Mouse (Mus musculus): ENCODE results near the gene Scgb1a1. TPM values are rescaled to one million over a fixed set of nuclear protein-coding genes. Genes with fewer than 3 reads are reported as not detected.

Gene Scgb1a1
- total RNA-seq, 2 experiments from 2014 or later = 3.6 TPM; not detected in 1

GRCm38 (mm10) chr19:9048981-9049687, 38.6 kb downstream of the Scgb1a1 start:
- intact Hi-C loops (cut with DNase I) = no loop called here
- DNase-seq (ENCODE audit: low spot score) = no peak

- intact Hi-C loops (cut with DNase I) = no loop called here
- no peak for DNase-seq (ENCODE audit: low spot score)
These were observed 39.8 kb downstream of the Scgb1a1 start for GRCm38 (mm10) chr19:9047946-9048387.

- DNase-seq (ENCODE audit: low spot score) = no peak
- intact Hi-C loops (cut with DNase I) = no loop called here
These were observed 40.4 kb downstream of the Scgb1a1 start for GRCm38 (mm10) chr19:9047207-9047945.

- intact Hi-C loops (cut with DNase I) = no loop called here
- DNase-seq (ENCODE audit: low spot score) = no peak
These were observed 43.5 kb downstream of the Scgb1a1 start for GRCm38 (mm10) chr19:9044291-9044690.

- intact Hi-C loops (cut with DNase I) = no loop called here
- DNase-seq (ENCODE audit: low spot score) = no peak
These were observed 44.6 kb downstream of the Scgb1a1 start for GRCm38 (mm10) chr19:9043123-9043522.

GRCm38 (mm10) chr19:9041074-9041473, 46.7 kb downstream of the Scgb1a1 start:
- no peak for DNase-seq (ENCODE audit: low spot score)
- intact Hi-C loops (cut with DNase I) = no loop called here

GRCm38 (mm10) chr19:9040649-9041048, 47.1 kb downstream of the Scgb1a1 start:
- intact Hi-C loops (cut with DNase I) = no loop called here

GRCm38 (mm10) chr19:9039928-9040327, 47.8 kb downstream of the Scgb1a1 start:
- DNase-seq (ENCODE audit: low spot score) = no peak
- intact Hi-C loops (cut with DNase I) = no loop called here

More at GRCm38 (mm10) chr19:9040649-9041048, 47.1 kb downstream of the Scgb1a1 start:
- DNase-seq (ENCODE audit: low spot score) = no peak

GRCm38 (mm10) chr19:9039266-9039665, 48.5 kb downstream of the Scgb1a1 start:
- intact Hi-C loops (cut with DNase I) = no loop called here
- no peak for DNase-seq (ENCODE audit: low spot score)

GRCm38 (mm10) chr19:9038136-9038535, 49.6 kb downstream of the Scgb1a1 start:
- intact Hi-C loops (cut with DNase I) = no loop called here
- no peak for DNase-seq (ENCODE audit: low spot score)

- intact Hi-C loops (cut with DNase I) = no loop called here
- DNase-seq (ENCODE audit: low spot score) = no peak
These were observed 52.7 kb downstream of the Scgb1a1 start for GRCm38 (mm10) chr19:9035101-9035500.

GRCm38 (mm10) chr19:9034480-9034879, 53.3 kb downstream of the Scgb1a1 start:
- intact Hi-C loops (cut with DNase I) = loop anchor here (5.0 kb wide), 1 partner anchor 38 kb away; no protein-coding TSS in a partner anchor
- no peak for DNase-seq (ENCODE audit: low spot score)

Other genes starting within 250 kb of the Scgb1a1 start
- gene Gng3, start 248.8 kb downstream of the Scgb1a1 start, total RNA-seq (2021) = not detected
- 1 to 10 TPM; 3.3 to 4.9 TPM for gene Lrrn4cl, start 237.2 kb downstream of the Scgb1a1 start, total RNA-seq (2021)
- gene Ubxn1, start 216.5 kb downstream of the Scgb1a1 start, total RNA-seq (2021) = 100 to 1,000 TPM; 113 to 124 TPM
- 10 to 100 TPM; 59.3 to 60.1 TPM for gene Uqcc3, start 207.0 kb downstream of the Scgb1a1 start, total RNA-seq (2021)
- 1 to 10 TPM; 1.4 to 5.9 TPM for gene Lbhd1, start 204.2 kb downstream of the Scgb1a1 start, total RNA-seq (2021)
- not detected for gene Gm49403, start 204.0 kb downstream of the Scgb1a1 start, total RNA-seq (2021)
- gene 1810009A15Rik, start 199.1 kb downstream of the Scgb1a1 start, total RNA-seq (2021) = 10 to 100 TPM; 17.6 to 19.8 TPM
- gene Gm49416, start 199.0 kb downstream of the Scgb1a1 start, total RNA-seq (2021) = 1 to 10 TPM in 1 of 2 experiments, under 1 TPM in 1; 0.68 to 2.0 TPM
- gene Ints5, start 195.0 kb downstream of the Scgb1a1 start, total RNA-seq (2021) = 10 to 100 TPM; 11.2 to 11.8 TPM
- gene Ganab, start 189.9 kb downstream of the Scgb1a1 start, total RNA-seq (2021) = 10 to 100 TPM; 55.6 to 58.7 TPM
- 10 to 100 TPM; 35.9 to 36.7 TPM for gene B3gat3, start 167.6 kb downstream of the Scgb1a1 start, total RNA-seq (2021)
- gene Rom1, start 158.6 kb downstream of the Scgb1a1 start, total RNA-seq (2021) = 10 to 100 TPM; 22.0 to 23.6 TPM
- 1 to 10 TPM; 8.9 to 9.1 TPM for gene Eml3, start 158.4 kb downstream of the Scgb1a1 start, total RNA-seq (2021)
- gene Mta2, start 146.1 kb downstream of the Scgb1a1 start, total RNA-seq (2021) = 10 to 100 TPM; 29.5 to 32.3 TPM
- 1 to 10 TPM; 7.2 to 8.8 TPM for gene Tut1, start 134.1 kb downstream of the Scgb1a1 start, total RNA-seq (2021)
- gene Eef1g, start 120.9 kb downstream of the Scgb1a1 start, total RNA-seq (2021) = 100 to 1,000 TPM; 241 to 256 TPM
- gene Ahnak, start 98.7 kb downstream of the Scgb1a1 start, total RNA-seq (2021) = 100 to 1,000 TPM; 283 to 326 TPM
- 10 to 100 TPM; 22.4 to 26.3 TPM for gene Asrgl1, start 47.7 kb upstream of the Scgb1a1 start, total RNA-seq (2021)